8 mouse cellular contexts compared by ENCODE assay signal in the genomic region with DNA sequence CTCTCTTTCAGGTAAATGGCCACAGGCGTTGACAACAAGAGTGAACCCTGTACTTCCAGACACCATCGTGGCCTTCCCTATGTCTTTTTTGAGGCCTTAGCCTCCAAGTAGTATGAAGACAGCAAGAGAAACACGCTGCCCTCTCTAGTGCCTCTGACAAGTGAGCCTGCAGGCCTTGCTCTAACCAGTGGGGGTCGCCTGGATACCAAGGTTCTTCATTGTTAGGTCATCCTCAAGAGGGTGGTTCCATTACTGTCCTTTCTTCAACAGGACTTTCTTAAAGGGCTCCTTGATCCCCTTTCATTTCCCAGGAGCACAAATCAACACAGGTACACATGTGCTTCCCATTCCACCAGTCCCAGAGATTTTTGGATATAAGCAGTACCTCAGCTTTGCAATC.
DNase-seq lines count a peak whose midpoint lies in the region; ATAC-seq and TF ChIP-seq lines count a peak whose summit lies in the region.

No protein-coding gene starts in this region.

- TF ChIP-seq CTCF in intestine, postnatal 0 days (IDR thresholded peaks at IDR 0.05; ENCODE audit: low read depth): peak; percentile 55

- no peaks in the 10 kb centered on the region for H3K27me3 ChIP-seq in intestine, postnatal 0 days (replicated peaks; ENCODE audit: control insufficient read depth, insufficient read depth, low read length)
- no peaks in the 10 kb centered on the region for H3K27me3 ChIP-seq in intestine, embryonic 16.5 days (replicated peaks; ENCODE audit: control insufficient read depth, insufficient read depth, low read length)
- H3K27me3 ChIP-seq in hindbrain, embryonic 11.5 days (ENCODE audit: control insufficient read depth, insufficient read depth, low read length): no peaks in the 10 kb centered on the region
- H3K27me3 ChIP-seq in limb, embryonic 14.5 days (ENCODE audit: control insufficient read depth, insufficient read depth, low read length): no peaks in the 10 kb centered on the region

- no peak overlapping the region for H3K4me3 ChIP-seq in intestine, postnatal 0 days (ENCODE audit: low read depth, low read length)
- no peak overlapping the region for H3K4me3 ChIP-seq in intestine, embryonic 16.5 days (ENCODE audit: low read length)
- H3K4me3 ChIP-seq in hindbrain, embryonic 11.5 days (ENCODE audit: low read depth, low read length): no peak overlapping the region
- H3K4me3 ChIP-seq in limb, embryonic 14.5 days (replicated peaks; ENCODE audit: low read length): no peak overlapping the region

- no peaks in the 10 kb centered on the region for H3K9me3 ChIP-seq in intestine, postnatal 0 days (ENCODE audit: control insufficient read depth)
- no peaks in the 10 kb centered on the region for H3K9me3 ChIP-seq in intestine, embryonic 16.5 days (ENCODE audit: control insufficient read depth, low read length)
- H3K9me3 ChIP-seq in hindbrain, embryonic 11.5 days (ENCODE audit: control insufficient read depth, low read length): no peaks in the 10 kb centered on the region
- no peaks in the 10 kb centered on the region for H3K9me3 ChIP-seq in limb, embryonic 14.5 days (ENCODE audit: control insufficient read depth, low read length)

- no peak for TF ChIP-seq POLR2A in limb, embryonic 14.5 days (IDR thresholded peaks at IDR 0.05; ENCODE audit: borderline replicate concordance, extremely low read depth, insufficient read depth, insufficient read length)

- H3K4me1 ChIP-seq in intestine, postnatal 0 days (replicated peaks; ENCODE audit: control insufficient read depth, insufficient read depth, low read length): no peaks in the 10 kb centered on the region
- no peaks in the 10 kb centered on the region for H3K4me1 ChIP-seq in intestine, embryonic 16.5 days (ENCODE audit: control insufficient read depth, insufficient read depth, low read length)
- H3K4me1 ChIP-seq in hindbrain, embryonic 11.5 days (replicated peaks; ENCODE audit: control insufficient read depth, insufficient read depth, low read length): no peaks in the 10 kb centered on the region
- no peaks in the 10 kb centered on the region for H3K4me1 ChIP-seq in limb, embryonic 14.5 days (ENCODE audit: control insufficient read depth, insufficient read depth, low read length)

- no peak overlapping the region for H3K4me2 ChIP-seq in intestine, postnatal 0 days (replicated peaks; ENCODE audit: low read depth)
- H3K4me2 ChIP-seq in intestine, embryonic 16.5 days (ENCODE audit: low read depth, low read length): no peak overlapping the region
- no peak overlapping the region for H3K4me2 ChIP-seq in hindbrain, embryonic 11.5 days (replicated peaks; ENCODE audit: low read depth, low read length)
- no peak overlapping the region for H3K4me2 ChIP-seq in limb, embryonic 14.5 days (replicated peaks; ENCODE audit: low read depth, low read length, severe bottlenecking)

- DNase-seq in Muller cell, postnatal 12 days (ENCODE audit: inconsistent ontology term): peak; percentile 44
- peak; percentile 21 to 29 for DNase-seq in cerebellum, postnatal 36 days
- DNase-seq in hindbrain, embryonic 11.5 days (ENCODE audit: low spot score): peak; percentile 67
- DNase-seq in limb, embryonic 14.5 days (ENCODE audit: low spot score): peak; percentile 48
- peak; percentile 56 to 61 for DNase-seq in right cerebral cortex, postnatal 10 days (ENCODE audit: low spot score in 2 of 2)
- no peak for DNase-seq in thymus, postnatal 36 days

- ATAC-seq in intestine, postnatal 0 days: no peak
- no peak for ATAC-seq in intestine, embryonic 16.5 days
- peak; percentile 89 for ATAC-seq in hindbrain, embryonic 11.5 days (ENCODE audit: low FRiP score)
- peak; percentile 65; the same call in 1 of the 2 replicates for ATAC-seq in limb, embryonic 14.5 days (ENCODE audit: low FRiP score, low read depth)

- no peaks in the 10 kb centered on the region for H3K36me3 ChIP-seq in intestine, postnatal 0 days (ENCODE audit: control insufficient read depth, insufficient read depth)
- no peaks in the 10 kb centered on the region for H3K36me3 ChIP-seq in intestine, embryonic 16.5 days (ENCODE audit: control insufficient read depth, insufficient read depth, low read length)
- no peaks in the 10 kb centered on the region for H3K36me3 ChIP-seq in hindbrain, embryonic 11.5 days (ENCODE audit: control insufficient read depth, insufficient read depth, low read length)
- no peaks in the 10 kb centered on the region for H3K36me3 ChIP-seq in limb, embryonic 14.5 days (ENCODE audit: control insufficient read depth, insufficient read depth, low read length)

- H3K27ac ChIP-seq in intestine, postnatal 0 days (ENCODE audit: low read depth, low read length): no peak overlapping the region
- no peak overlapping the region for H3K27ac ChIP-seq in intestine, embryonic 16.5 days (ENCODE audit: low read length)
- no peak overlapping the region for H3K27ac ChIP-seq in hindbrain, embryonic 11.5 days (ENCODE audit: low read depth, low read length)
- H3K27ac ChIP-seq in limb, embryonic 14.5 days (replicated peaks; ENCODE audit: low read depth, low read length): no peak overlapping the region

- no peak overlapping the region for H3K9ac ChIP-seq in intestine, postnatal 0 days (ENCODE audit: low read depth, low read length)
- no peak overlapping the region for H3K9ac ChIP-seq in intestine, embryonic 16.5 days (ENCODE audit: low read depth, low read length)
- no peak overlapping the region for H3K9ac ChIP-seq in hindbrain, embryonic 11.5 days (ENCODE audit: low read depth, low read length)
- H3K9ac ChIP-seq in limb, embryonic 14.5 days (ENCODE audit: low read depth, low read length, severe bottlenecking): no peak overlapping the region

- 35% methylated on average over 4 of the region's 4 CpGs for WGBS in intestine, postnatal 0 days
- WGBS in intestine, embryonic 16.5 days: 34% methylated on average over 4 of the region's 4 CpGs
- WGBS in hindbrain, embryonic 11.5 days: 46% methylated on average over 4 of the region's 4 CpGs
- WGBS in limb, embryonic 14.5 days: 50% methylated on average over 4 of the region's 4 CpGs

Comparison
In these comparisons a context has a peak if more than half of its experiments do, and no peak if none do; other contexts are left out.
1. ATAC-seq: peak in hindbrain, embryonic 11.5 days (single experiment) and limb, embryonic 14.5 days (single experiment); none in intestine, postnatal 0 days (single experiment) and intestine, embryonic 16.5 days (single experiment).
2. DNase-seq: peak in Muller cell, postnatal 12 days (single experiment), cerebellum, postnatal 36 days (2 of 2), hindbrain, embryonic 11.5 days (single experiment), limb, embryonic 14.5 days (single experiment) and right cerebral cortex, postnatal 10 days (2 of 2); none in thymus, postnatal 36 days (0 of 2).